Mouse (Mus musculus): ENCODE results near the gene Ubqln4.

DNA sequence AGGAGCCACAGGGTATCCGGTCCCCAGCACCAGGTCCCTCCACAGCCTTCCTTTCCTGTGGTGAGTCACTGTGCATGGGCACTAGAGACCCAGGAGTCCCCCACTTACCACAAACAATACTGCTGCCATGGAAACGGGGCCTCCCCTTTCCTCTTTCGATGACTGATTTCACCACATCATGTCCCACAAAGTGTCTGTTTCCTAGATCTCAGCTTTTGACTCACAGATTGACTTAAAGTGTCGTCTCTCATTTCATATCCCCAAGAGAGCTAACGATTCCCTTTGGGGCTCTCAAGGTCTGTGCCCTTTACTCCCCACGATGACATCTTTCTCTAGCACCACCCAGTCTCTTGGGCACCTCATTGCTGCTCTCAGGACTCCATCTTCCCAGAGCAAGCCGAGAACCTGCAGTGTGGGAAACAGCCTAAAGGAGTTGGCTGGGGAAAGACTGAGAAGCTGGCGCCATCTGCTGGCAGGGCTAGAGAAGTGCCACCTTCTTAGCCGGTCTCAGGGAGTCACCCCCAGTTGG lies 31.7 kb upstream of the Ubqln4 start:
- no peak for TF ChIP-seq POLR2A (IDR thresholded peaks at IDR 0.05; ENCODE audit: borderline replicate concordance, extremely low read depth, insufficient read depth, insufficient read length, poor library complexity, severe bottlenecking)
- peak; percentile 94 for TF ChIP-seq CTCF (IDR thresholded peaks at IDR 0.05; ENCODE audit: borderline replicate concordance, extremely low read depth, insufficient read depth, insufficient read length)

Data from brain, embryonic 14.5 days (tissue).